Mouse (Mus musculus): Measurements from ENCODE around the gene Sh3d21.

GRCm38 (mm10) chr4:126111153-126111549, 52.1 kb downstream of the Sh3d21 start:
- TF ChIP-seq CTCF (IDR thresholded peaks at IDR 0.05; ENCODE audit: control insufficient read depth, insufficient read depth, low read length) (no peak), POLR2A (IDR thresholded peaks at IDR 0.05; ENCODE audit: borderline replicate concordance, control insufficient read depth, low read depth, low read length) (no peak)
